Mouse (Mus musculus): ENCODE results near the gene Clec4g. TPM values are rescaled to one million over a fixed set of nuclear protein-coding genes. Genes with fewer than 3 reads are reported as not detected.
A peak's percentile ranks its signal among the peaks of the same experiment; 100 is the strongest.
"Not testable (repeated sequence)": the region's sequence is repeated elsewhere in the genome, so short reads cannot be mapped to it uniquely, and the experiment has no call there.

Gene Clec4g
- polyA plus RNA-seq (2015; fragmentation: Nextera tagmentation; extraction: Ambion mirVana), result not detected in 2 replicates

GRCm38 (mm10) chr8:3720551-3720950 lies at the start of gene Clec4g:
Clec4g (minus strand) TSS chr8:3720651.
- Histone ChIP-seq H3K36me3 (no peaks in the 10 kb centered on the region), H3K9me3 (no peaks in the 10 kb centered on the region), H3K4me3 (no peak within 1 kb of the TSS), H3K9ac (no peak within 1 kb of the TSS), H3K4me1 (replicated peaks) (0 out of 2 replicates have a peak, but pooled peaks cover 3% of the 10 kb centered on the region), H3K27ac (no peak within 1 kb of the TSS), H3K4me2 (no peak within 1 kb of the TSS), H3K27me3 (no peaks in the 10 kb centered on the region)
- no peak for ATAC-seq (ENCODE audit: low FRiP score)
- 84% methylated on average over 5 of the region's 5 CpGs for WGBS

- H3K4me2 ChIP-seq; H3K4me3 ChIP-seq; H3K27ac ChIP-seq; H3K9ac ChIP-seq; H3K27me3 ChIP-seq; H3K4me1 ChIP-seq (replicated peaks); ATAC-seq (ENCODE audit: low FRiP score); H3K36me3 ChIP-seq: not testable (repeated sequence)
- 86% methylated on average over 5 of the region's 5 CpGs for WGBS
- H3K9me3 ChIP-seq, result peaks cover 27% of the 10 kb centered on the region
These were observed 48.2 kb upstream of the Clec4g start for GRCm38 (mm10) chr8:3768641-3769040.

GRCm38 (mm10) chr8:3754261-3754850 lies 33.9 kb upstream of the Clec4g start:
- H3K27me3 ChIP-seq, result no peaks in the 10 kb centered on the region
- no peaks in the 10 kb centered on the region for H3K4me1 ChIP-seq (replicated peaks)
- H3K4me2 ChIP-seq, result no peak overlapping the region
- peak; percentile 96 for ATAC-seq (ENCODE audit: low FRiP score)
- H3K9me3 ChIP-seq, result peaks cover 6% of the 10 kb centered on the region; the same call in 1 of the 2 replicates
- no peak overlapping the region for H3K27ac ChIP-seq
- WGBS, result 67% methylated on average over 18 of the region's 18 CpGs
- H3K36me3 ChIP-seq, result no peaks in the 10 kb centered on the region
- H3K4me3 ChIP-seq, result no peak overlapping the region
- no peak overlapping the region for H3K9ac ChIP-seq

- no peak within 1 kb of the TSS for H3K4me2 ChIP-seq
- H3K4me3 ChIP-seq, result no peak within 1 kb of the TSS
- H3K4me1 ChIP-seq (replicated peaks), result no peaks in the 10 kb centered on the region
- H3K36me3 ChIP-seq, result no peaks in the 10 kb centered on the region
- peaks cover 4% of the 10 kb centered on the region; the same call in 1 of the 2 replicates for H3K9me3 ChIP-seq
- H3K27ac ChIP-seq, result no peak within 1 kb of the TSS
- H3K9ac ChIP-seq, result no peak within 1 kb of the TSS
- H3K27me3 ChIP-seq, result no peaks in the 10 kb centered on the region
- 89% methylated on average over 4 of the region's 4 CpGs for WGBS
- ATAC-seq (ENCODE audit: low FRiP score), result no peak
These were observed 28.3 kb upstream of the Clec4g start, which contains the start of gene Cd209a for GRCm38 (mm10) chr8:3748761-3749160. Cd209a (minus strand) TSS chr8:3748984.

GRCm38 (mm10) chr8:3736947-3737346 lies 16.5 kb upstream of the Clec4g start:
- H3K36me3 ChIP-seq, result no peaks in the 10 kb centered on the region
- no peak for ATAC-seq (ENCODE audit: low FRiP score)
- no peak overlapping the region for H3K4me3 ChIP-seq
- H3K9ac ChIP-seq, result no peak overlapping the region
- H3K4me1 ChIP-seq (replicated peaks), result no peaks in the 10 kb centered on the region
- H3K4me2 ChIP-seq, result no peak overlapping the region
- no peaks in the 10 kb centered on the region for H3K9me3 ChIP-seq
- no peak overlapping the region for H3K27ac ChIP-seq
- H3K27me3 ChIP-seq, result no peaks in the 10 kb centered on the region
- 90% methylated on average over 2 of the region's 2 CpGs for WGBS

- Histone ChIP-seq H3K27me3 (no peaks in the 10 kb centered on the region), H3K4me3 (no peak overlapping the region), H3K4me1 (replicated peaks) (no peaks in the 10 kb centered on the region), H3K9ac (no peak overlapping the region), H3K36me3 (no peaks in the 10 kb centered on the region), H3K4me2 (no peak overlapping the region), H3K9me3 (no peaks in the 10 kb centered on the region), H3K27ac (no peak overlapping the region)
- no peak for ATAC-seq (ENCODE audit: low FRiP score)
- WGBS, result 92% methylated on average over 2 of the region's 2 CpGs
These were observed 15.1 kb upstream of the Clec4g start for GRCm38 (mm10) chr8:3735599-3735998.

- WGBS, result 59% methylated on average over 1 of the region's 1 CpGs
- ATAC-seq (ENCODE audit: low FRiP score), result no peak
These were observed 13.6 kb upstream of the Clec4g start for GRCm38 (mm10) chr8:3734084-3734483.

GRCm38 (mm10) chr8:3721041-3721440 lies 590 bp upstream of the Clec4g start:
- ATAC-seq (ENCODE audit: low FRiP score), result no peak
- H3K36me3 ChIP-seq, result no peaks in the 10 kb centered on the region
- 0 out of 2 replicates have a peak, but pooled peaks cover 3% of the 10 kb centered on the region for H3K4me1 ChIP-seq (replicated peaks)
- H3K27me3 ChIP-seq, result no peaks in the 10 kb centered on the region
- no peak overlapping the region for H3K9ac ChIP-seq
- no peaks in the 10 kb centered on the region for H3K9me3 ChIP-seq
- no peak overlapping the region for H3K27ac ChIP-seq
- H3K4me3 ChIP-seq, result no peak overlapping the region
- 45% methylated on average over 1 of the region's 1 CpGs for WGBS
- no peak overlapping the region for H3K4me2 ChIP-seq

More at GRCm38 (mm10) chr8:3734084-3734483, 13.6 kb upstream of the Clec4g start:
- Histone ChIP-seq H3K9ac (no peak overlapping the region), H3K9me3 (no peaks in the 10 kb centered on the region), H3K4me3 (no peak overlapping the region), H3K27me3 (no peaks in the 10 kb centered on the region), H3K4me2 (no peak overlapping the region), H3K4me1 (replicated peaks) (no peaks in the 10 kb centered on the region), H3K36me3 (no peaks in the 10 kb centered on the region), H3K27ac (no peak overlapping the region)

- Histone ChIP-seq H3K4me3 (no peak overlapping the region), H3K9me3 (no peaks in the 10 kb centered on the region), H3K4me2 (no peak overlapping the region), H3K36me3 (no peaks in the 10 kb centered on the region), H3K27ac (no peak overlapping the region), H3K9ac (no peak overlapping the region), H3K4me1 (replicated peaks) (0 out of 2 replicates have a peak, but pooled peaks cover 3% of the 10 kb centered on the region), H3K27me3 (no peaks in the 10 kb centered on the region)
- ATAC-seq (ENCODE audit: low FRiP score), result no peak
- 19% methylated on average over 14 of the region's 14 CpGs for WGBS
These were observed 1.9 kb downstream of the Clec4g start for GRCm38 (mm10) chr8:3718559-3718958.

- H3K4me2 ChIP-seq, result no peak overlapping the region
- no peak overlapping the region for H3K4me3 ChIP-seq
- no peak overlapping the region for H3K27ac ChIP-seq
- no peak overlapping the region for H3K9ac ChIP-seq
- H3K9me3 ChIP-seq, result no peaks in the 10 kb centered on the region
- 0 out of 2 replicates have a peak, but pooled peaks cover 3% of the 10 kb centered on the region for H3K4me1 ChIP-seq (replicated peaks)
- H3K36me3 ChIP-seq, result no peaks in the 10 kb centered on the region
- no peak for ATAC-seq (ENCODE audit: low FRiP score)
- no peaks in the 10 kb centered on the region for H3K27me3 ChIP-seq
- WGBS, result 89% methylated on average over 12 of the region's 12 CpGs
These were observed 3.0 kb downstream of the Clec4g start for GRCm38 (mm10) chr8:3717321-3717954.

- 63% methylated on average over 2 of the region's 2 CpGs for WGBS
These were observed 8.8 kb downstream of the Clec4g start for GRCm38 (mm10) chr8:3711646-3712045.

GRCm38 (mm10) chr8:3710312-3710711 lies 10.1 kb downstream of the Clec4g start:
- Histone ChIP-seq H3K9ac (no peak overlapping the region), H3K4me1 (replicated peaks) (no peaks in the 10 kb centered on the region), H3K9me3 (no peaks in the 10 kb centered on the region), H3K27ac (no peak overlapping the region), H3K4me3 (no peak overlapping the region), H3K27me3 (no peaks in the 10 kb centered on the region), H3K4me2 (no peak overlapping the region), H3K36me3 (no peaks in the 10 kb centered on the region)
- ATAC-seq (ENCODE audit: low FRiP score), result no peak
- 90% methylated on average over 3 of the region's 3 CpGs for WGBS

More at GRCm38 (mm10) chr8:3711646-3712045, 8.8 kb downstream of the Clec4g start:
- no peak overlapping the region for H3K4me2 ChIP-seq
- H3K4me1 ChIP-seq (replicated peaks), result no peaks in the 10 kb centered on the region
- ATAC-seq (ENCODE audit: low FRiP score), result no peak
- H3K9me3 ChIP-seq, result no peaks in the 10 kb centered on the region
- no peaks in the 10 kb centered on the region for H3K36me3 ChIP-seq
- H3K27me3 ChIP-seq, result no peaks in the 10 kb centered on the region
- no peak overlapping the region for H3K4me3 ChIP-seq
- H3K9ac ChIP-seq, result no peak overlapping the region
- no peak overlapping the region for H3K27ac ChIP-seq

GRCm38 (mm10) chr8:3707611-3708010 lies 12.8 kb downstream of the Clec4g start:
- no peak overlapping the region for H3K9ac ChIP-seq
- ATAC-seq (ENCODE audit: low FRiP score), result no peak
- H3K4me1 ChIP-seq (replicated peaks), result no peaks in the 10 kb centered on the region
- no peak overlapping the region for H3K4me3 ChIP-seq
- H3K27ac ChIP-seq, result no peak overlapping the region
- no peak overlapping the region for H3K4me2 ChIP-seq
- WGBS, result 76% methylated on average over 7 of the region's 7 CpGs
- H3K36me3 ChIP-seq, result no peaks in the 10 kb centered on the region
- no peaks in the 10 kb centered on the region for H3K9me3 ChIP-seq
- no peaks in the 10 kb centered on the region for H3K27me3 ChIP-seq
